Mouse (Mus musculus) colon, adult 2 months (tissue): ENCODE measurements around the gene Pzp. TPM values are rescaled to one million over a fixed set of nuclear protein-coding genes. Genes with fewer than 3 reads are reported as not detected.

Source experiments
- polyA plus RNA-seq: library from polyadenylated mRNA; depleted of rRNA; stranded (reverse); fragments of >200 nt; gene quantifications from 2 replicates; pipeline ENCODE4 v1.2.3, GENCODE M21; 2012; rRNA removed

Gene Pzp
- 0.05 and 0.17 TPM in 2 replicates for polyA plus RNA-seq

GRCm38 (mm10) chr6:128526601-128527000 lies at the start of gene Pzp:
Gene Pzp (minus strand): TSS chr6:128526720.

GRCm38 (mm10) chr6:128438317-128438870 lies 88.1 kb downstream of the Pzp start, which contains the start of gene Fkbp4:
Gene Fkbp4 (minus strand): TSS chr6:128438677.

Other genes starting within 250 kb of the Pzp start
- gene Tead4, start 225.9 kb downstream of the Pzp start, polyA plus RNA-seq = 1.8 and 2.0 TPM in 2 replicates
- 4.8 and 4.9 TPM in 2 replicates for gene Tulp3, start 170.9 kb downstream of the Pzp start, polyA plus RNA-seq
- gene Rhno1, start 163.8 kb downstream of the Pzp start, polyA plus RNA-seq = 10.7 and 11.2 TPM in 2 replicates
- gene Foxm1, start 163.8 kb downstream of the Pzp start, polyA plus RNA-seq = 12.5 and 14.1 TPM in 2 replicates
- gene Tex52, start 151.3 kb downstream of the Pzp start, polyA plus RNA-seq = 0.09 and 0.13 TPM in 2 replicates
- not detected in 2 replicates for gene Gm44596, start 151.2 kb downstream of the Pzp start, polyA plus RNA-seq
- gene Nrip2, start 127.4 kb downstream of the Pzp start, polyA plus RNA-seq = 0.71 and 1.4 TPM in 2 replicates
- gene Itfg2, start 101.8 kb downstream of the Pzp start, polyA plus RNA-seq = 18.3 and 26.1 TPM in 2 replicates
- gene Fkbp4, start 88.0 kb downstream of the Pzp start, polyA plus RNA-seq = 152 and 153 TPM in 2 replicates
- gene A2ml1, start 54.9 kb upstream of the Pzp start, polyA plus RNA-seq = 0.13 and 0.21 TPM in 2 replicates
- gene Klrb1a, start 96.8 kb upstream of the Pzp start, polyA plus RNA-seq = 0.33 TPM in 1 of 2 replicates, not detected in the other
- gene Clec2h, start 135.7 kb upstream of the Pzp start, polyA plus RNA-seq = 47.6 and 59.4 TPM in 2 replicates
- gene Klrb1, start 196.3 kb upstream of the Pzp start, polyA plus RNA-seq = not detected in 2 replicates